Mouse (Mus musculus) lung, embryonic 16.5 days (tissue): ENCODE data around the gene Ggt1. TPM values are rescaled to one million over a fixed set of nuclear protein-coding genes. Genes with fewer than 3 reads are reported as not detected.

Experiments
- ATAC-seq: fragments of 200-750 bp; cut with Nextera tagmentation; 2 replicates; pipeline ENCODE4 v1.8.0; 2017; ENCODE audit warnings: low read depth, mild to moderate bottlenecking, moderate library complexity
- H3K27ac ChIP-seq: fragments of 300-500 bp; sonication (generic); 2 replicates; pipeline ENCODE4 v1.5.1; 2014; ENCODE audit warnings: mild to moderate bottlenecking, control low read depth, low read length
- H3K27me3 ChIP-seq: fragments of 300-500 bp; sonication (generic); 2 replicates; pipeline ENCODE4 v1.6.1; 2014; ENCODE audit warnings: low read depth, low read length, mixed read lengths; ENCODE audit not compliant: control insufficient read depth, insufficient read depth
- H3K36me3 ChIP-seq: fragments of 300-500 bp; sonication (generic); 2 replicates; pipeline ENCODE4 v1.6.1; 2014; ENCODE audit warnings: low read length; ENCODE audit not compliant: control insufficient read depth, insufficient read depth
- H3K4me1 ChIP-seq: fragments of 300-500 bp; sonication (generic); replicated peaks from 2 replicates; pipeline ENCODE4 v1.6.1; 2014; ENCODE audit warnings: low read length, mixed read lengths; ENCODE audit not compliant: control insufficient read depth, insufficient read depth
- H3K4me2 ChIP-seq: fragments of 300-500 bp; sonication (generic); 2 replicates; pipeline ENCODE4 v1.6.1; 2014; ENCODE audit warnings: low read depth, low read length, control low read depth
- H3K4me3 ChIP-seq: fragments of 300-500 bp; sonication (generic); 2 replicates; pipeline ENCODE4 v1.5.1; 2014; ENCODE audit warnings: mild to moderate bottlenecking, low read length, control low read depth
- H3K9ac ChIP-seq: fragments of 300-500 bp; sonication (generic); 2 replicates; pipeline ENCODE4 v1.6.1; 2014; ENCODE audit warnings: low read length, control low read depth
- H3K9me3 ChIP-seq: fragments of 300-500 bp; sonication (generic); 2 replicates; pipeline ENCODE4 v1.6.1; 2016; ENCODE audit warnings: low read length; ENCODE audit not compliant: control insufficient read depth
- WGBS: fragments of 180-500 bp; shearing (Covaris S2); extraction: QIAGEN DNeasy Blood & Tissue Kit; methylation state at CpG from one replicate; pipeline ENCODE4 v1.1.7; 2014; 5-methylcytosine and 5-hydroxymethylcytosine counted together
- polyA plus RNA-seq: library from polyadenylated mRNA; unstranded; fragments of >200 nt; fragmentation: Nextera tagmentation; extraction: Ambion mirVana; gene quantifications from 2 replicates; pipeline ENCODE4 v1.2.1, GENCODE M21; 2015

Ggt1 gene
- polyA plus RNA-seq, 1 experiment from 2014 or later, result 2.3 TPM

GRCm38 (mm10) chr10:75573965-75574364, 12.6 kb downstream of the Ggt1 start:
- Histone ChIP-seq H3K4me2 (no peak overlapping the region), H3K27me3 (no peaks in the 10 kb centered on the region), H3K9ac (no peak overlapping the region), H3K27ac (no peak overlapping the region), H3K4me1 (no peaks in the 10 kb centered on the region), H3K9me3 (no peaks in the 10 kb centered on the region), H3K4me3 (no peak overlapping the region), H3K36me3 (no peaks in the 10 kb centered on the region)
- no peak for ATAC-seq
- 82% methylated on average over 9 of the region's 9 CpGs for WGBS

GRCm38 (mm10) chr10:75579129-75579528, 17.7 kb downstream of the Ggt1 start:
- no peaks in the 10 kb centered on the region for H3K4me1 ChIP-seq
- H3K9ac ChIP-seq, result no peak overlapping the region
- no peak for ATAC-seq
- H3K27ac ChIP-seq, result no peak overlapping the region
- H3K9me3 ChIP-seq, result no peaks in the 10 kb centered on the region
- no peaks in the 10 kb centered on the region for H3K36me3 ChIP-seq
- no peaks in the 10 kb centered on the region for H3K27me3 ChIP-seq
- 71% methylated on average over 6 of the region's 6 CpGs for WGBS
- no peak overlapping the region for H3K4me3 ChIP-seq
- H3K4me2 ChIP-seq, result no peak overlapping the region

- WGBS, result 15% methylated on average over 20 of the region's 20 CpGs
- Histone ChIP-seq H3K4me1 (peaks cover 17% of the 10 kb centered on the region), H3K27me3 (peaks cover 6% of the 10 kb centered on the region; the same call in 1 of the 2 replicates), H3K4me3 (no peak overlapping the region), H3K4me2 (peak overlapping the region; percentile 30; the same call in 1 of the 2 replicates), H3K36me3 (no peaks in the 10 kb centered on the region), H3K9ac (no peak overlapping the region; the same call in 1 of the 2 replicates), H3K27ac (no peak overlapping the region), H3K9me3 (no peaks in the 10 kb centered on the region)
- ATAC-seq, result peak; percentile 71
These were observed 24.6 kb downstream of the Ggt1 start for GRCm38 (mm10) chr10:75585876-75586552.

GRCm38 (mm10) chr10:75586553-75586879, 25.1 kb downstream of the Ggt1 start:
- Histone ChIP-seq H3K36me3 (no peaks in the 10 kb centered on the region), H3K9ac (no peak overlapping the region; the same call in 1 of the 2 replicates), H3K27ac (no peak overlapping the region), H3K9me3 (no peaks in the 10 kb centered on the region), H3K27me3 (peaks cover 6% of the 10 kb centered on the region; the same call in 1 of the 2 replicates), H3K4me2 (no peak overlapping the region), H3K4me3 (no peak overlapping the region), H3K4me1 (peaks cover 22% of the 10 kb centered on the region)
- WGBS, result 81% methylated on average over 1 of the region's 1 CpGs
- ATAC-seq, result no peak

- no peaks in the 10 kb centered on the region for H3K9me3 ChIP-seq
- no peak overlapping the region for H3K9ac ChIP-seq
- H3K4me2 ChIP-seq, result no peak overlapping the region
- no peak for ATAC-seq
- peaks cover 27% of the 10 kb centered on the region for H3K4me1 ChIP-seq
- H3K27me3 ChIP-seq, result peaks cover 6% of the 10 kb centered on the region; the same call in 1 of the 2 replicates
- 70% methylated on average over 4 of the region's 4 CpGs for WGBS
- no peak overlapping the region for H3K27ac ChIP-seq
- H3K4me3 ChIP-seq, result no peak overlapping the region
- H3K36me3 ChIP-seq, result no peaks in the 10 kb centered on the region
These were observed 26.4 kb downstream of the Ggt1 start for GRCm38 (mm10) chr10:75587781-75588180.

- Histone ChIP-seq H3K9me3 (no peaks in the 10 kb centered on the region), H3K4me3 (no peak overlapping the region), H3K27me3 (peaks cover 6% of the 10 kb centered on the region; the same call in 1 of the 2 replicates), H3K27ac (no peak overlapping the region), H3K9ac (no peak overlapping the region), H3K4me1 (peaks cover 27% of the 10 kb centered on the region), H3K4me2 (no peak overlapping the region), H3K36me3 (no peaks in the 10 kb centered on the region)
- ATAC-seq, result no peak
- WGBS, result 52% methylated on average over 5 of the region's 5 CpGs
These were observed 26.9 kb downstream of the Ggt1 start for GRCm38 (mm10) chr10:75588336-75588735.

- no peaks in the 10 kb centered on the region for H3K9me3 ChIP-seq
- H3K4me3 ChIP-seq, result peak within 1 kb of the TSS; percentile 3; the same call in 1 of the 2 replicates
- H3K4me1 ChIP-seq, result peaks cover 27% of the 10 kb centered on the region
- peak; percentile 50; the same call in 1 of the 2 replicates for ATAC-seq
- peaks cover 6% of the 10 kb centered on the region; the same call in 1 of the 2 replicates for H3K27me3 ChIP-seq
- peak within 1 kb of the TSS; percentile 37 for H3K4me2 ChIP-seq
- 16% methylated on average over 5 of the region's 5 CpGs for WGBS
- H3K27ac ChIP-seq, result 0 out of 2 replicates have a peak within 1 kb of the TSS, but pooled peaks have one; percentile 42
- no peaks in the 10 kb centered on the region for H3K36me3 ChIP-seq
- H3K9ac ChIP-seq, result peak within 1 kb of the TSS; percentile 29
These were observed 27.7 kb downstream of the Ggt1 start, which contains the start of gene Ggt5 for GRCm38 (mm10) chr10:75589129-75589528. Gene Ggt5 (plus strand): TSS chr10:75589340.

GRCm38 (mm10) chr10:75589651-75590050, 28.2 kb downstream of the Ggt1 start:
- H3K4me1 ChIP-seq, result peaks cover 27% of the 10 kb centered on the region

GRCm38 (mm10) chr10:75591211-75591894, 29.9 kb downstream of the Ggt1 start:
- Histone ChIP-seq H3K4me3 (no peak overlapping the region), H3K9ac (no peak overlapping the region), H3K27me3 (no peaks in the 10 kb centered on the region), H3K27ac (peak overlapping the region; percentile 80), H3K36me3 (no peaks in the 10 kb centered on the region), H3K4me2 (peak overlapping the region; percentile 12; the same call in 1 of the 2 replicates), H3K4me1 (peaks cover 28% of the 10 kb centered on the region), H3K9me3 (no peaks in the 10 kb centered on the region)
- ATAC-seq, result peak; percentile 20
- 62% methylated on average over 12 of the region's 12 CpGs for WGBS

More at GRCm38 (mm10) chr10:75589651-75590050, 28.2 kb downstream of the Ggt1 start:
- Histone ChIP-seq H3K4me2 (peak overlapping the region; percentile 37), H3K27ac (0 out of 2 replicates have a peak overlapping the region, but pooled peaks have one; percentile 42), H3K4me3 (peak overlapping the region; percentile 3; the same call in 1 of the 2 replicates), H3K36me3 (no peaks in the 10 kb centered on the region), H3K27me3 (peaks cover 6% of the 10 kb centered on the region; the same call in 1 of the 2 replicates), H3K9me3 (no peaks in the 10 kb centered on the region), H3K9ac (peak overlapping the region; percentile 29)
- 34% methylated on average over 16 of the region's 16 CpGs for WGBS
- no peak for ATAC-seq
